Mouse (Mus musculus): ENCODE results near the gene Tceal1.

DNA sequence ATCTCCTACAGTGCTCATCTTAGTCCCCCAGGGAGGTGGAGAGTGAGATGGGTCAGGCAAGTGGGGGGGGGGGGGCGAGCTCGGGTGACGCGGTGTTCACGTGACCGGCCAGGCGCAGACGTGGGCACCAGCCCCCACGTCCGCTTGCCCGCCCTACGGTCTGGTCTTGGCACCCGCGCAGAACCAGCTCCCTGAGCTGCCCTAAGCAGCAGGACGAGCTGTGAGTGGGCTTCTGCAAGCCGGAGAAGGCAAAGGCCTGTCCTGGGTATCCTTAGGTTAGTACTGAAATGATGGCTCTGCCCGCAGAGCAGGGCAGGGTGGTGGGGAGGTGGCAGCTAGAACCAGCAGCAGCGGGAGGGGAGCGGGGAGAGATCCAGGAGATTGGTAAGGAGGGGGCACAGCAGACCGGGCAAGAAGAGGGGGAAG lies 41.5 kb upstream of the Tceal1 start:
- TF ChIP-seq EP300 (IDR thresholded peaks at IDR 0.05; ENCODE audit: low read depth), result no peak
- TF ChIP-seq CTCF (IDR thresholded peaks at IDR 0.05; ENCODE audit: low read depth), result no peak
